Mouse (Mus musculus) forebrain, embryonic 14.5 days (tissue): ENCODE data around the gene Fgfr1op. TPM values are rescaled to one million over a fixed set of nuclear protein-coding genes. Genes with fewer than 3 reads are reported as not detected.

Experiments used
- ATAC-seq: fragments of 200-750 bp; cut with Nextera tagmentation; 2 replicates; pipeline ENCODE4 v1.8.0; 2017; ENCODE audit warnings: mild to moderate bottlenecking, moderate library complexity
- DNase-seq: peaks from one replicate; pipeline ENCODE4 v3.0.0-alpha.2; 2015; ENCODE audit warnings: low spot score
- H3K27ac ChIP-seq: fragments of 300-500 bp; sonication (generic); 2 replicates; pipeline ENCODE4 v1.5.1; 2014; ENCODE audit warnings: low read depth, mild to moderate bottlenecking, control low read depth, low read length, moderate library complexity
- H3K27me3 ChIP-seq: fragments of 300-500 bp; sonication (generic); replicated peaks from 2 replicates; pipeline ENCODE4 v1.6.1; 2014; ENCODE audit warnings: low read length, control low read depth, mixed read lengths; ENCODE audit not compliant: control insufficient read depth, insufficient read depth
- H3K36me3 ChIP-seq: fragments of 300-500 bp; sonication (generic); 2 replicates; pipeline ENCODE4 v1.6.1; 2014; ENCODE audit warnings: low read length, control low read depth; ENCODE audit not compliant: control insufficient read depth, insufficient read depth
- H3K4me1 ChIP-seq: fragments of 300-500 bp; sonication (generic); 2 replicates; pipeline ENCODE4 v1.6.1; 2014; ENCODE audit warnings: antibody characterized with exemption, low read length, control low read depth; ENCODE audit not compliant: control insufficient read depth, insufficient read depth
- H3K4me2 ChIP-seq: fragments of 300-500 bp; sonication (generic); 2 replicates; pipeline ENCODE4 v1.6.1; 2014; ENCODE audit warnings: mild to moderate bottlenecking, control low read depth, low read length
- H3K4me3 ChIP-seq: fragments of 300-500 bp; sonication (generic); 2 replicates; pipeline ENCODE4 v1.5.1; 2014; ENCODE audit warnings: low read depth, low read length, control low read depth
- H3K9ac ChIP-seq: fragments of 300-500 bp; sonication (generic); 2 replicates; pipeline ENCODE4 v1.6.1; 2014; ENCODE audit warnings: mild to moderate bottlenecking, low read length, control low read depth, moderate library complexity
- H3K9me3 ChIP-seq: fragments of 300-500 bp; sonication (generic); replicated peaks from 2 replicates; pipeline ENCODE4 v1.6.1; 2016; ENCODE audit warnings: low read length, control low read depth, mixed read lengths; ENCODE audit not compliant: control insufficient read depth
- WGBS: fragments of 180-500 bp; shearing (Covaris S2); extraction: QIAGEN DNeasy Blood & Tissue Kit; methylation state at CpG from one replicate; pipeline ENCODE4 v1.1.7; 2014; 5-methylcytosine and 5-hydroxymethylcytosine counted together
- polyA plus RNA-seq: library from polyadenylated mRNA; unstranded; fragments of >200 nt; fragmentation: Nextera tagmentation; extraction: Ambion mirVana; gene quantifications from 2 replicates; pipeline ENCODE4 v1.2.1, GENCODE M21; 2014

Fgfr1op gene
- polyA plus RNA-seq, 1 experiment from 2014 or later, result 28.3 TPM

DNA sequence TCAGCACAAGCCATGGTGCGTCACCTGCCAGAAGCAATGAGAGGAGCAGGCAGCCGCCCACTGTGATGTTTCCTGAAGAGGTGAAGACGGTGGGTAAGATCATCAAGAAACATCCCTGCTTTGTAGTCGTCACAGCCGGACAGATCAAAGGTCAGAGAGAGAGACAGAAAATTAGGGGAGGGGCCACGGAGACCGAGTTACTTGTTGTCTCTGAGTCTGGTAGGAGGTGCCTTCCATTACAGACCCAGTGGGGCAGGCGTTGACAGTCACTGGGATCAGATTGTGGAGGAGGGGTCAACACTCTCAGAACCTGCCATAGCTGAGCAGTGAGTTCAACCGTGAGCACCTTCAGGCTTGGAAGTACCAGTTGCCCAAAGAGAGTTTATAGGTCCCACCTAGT, 63.3 kb downstream of the Fgfr1op start:
- H3K36me3 ChIP-seq, result no peaks in the 10 kb centered on the region
- H3K4me1 ChIP-seq, result no peaks in the 10 kb centered on the region
- no peak overlapping the region for H3K4me3 ChIP-seq
- H3K9me3 ChIP-seq, result no peaks in the 10 kb centered on the region
- no peak overlapping the region for H3K27ac ChIP-seq
- no peaks in the 10 kb centered on the region for H3K27me3 ChIP-seq
- ATAC-seq, result no peak
- WGBS, result 65% methylated on average over 9 of the region's 9 CpGs
- DNase-seq, result no peak
- no peak overlapping the region for H3K4me2 ChIP-seq
- H3K9ac ChIP-seq, result no peak overlapping the region

DNA sequence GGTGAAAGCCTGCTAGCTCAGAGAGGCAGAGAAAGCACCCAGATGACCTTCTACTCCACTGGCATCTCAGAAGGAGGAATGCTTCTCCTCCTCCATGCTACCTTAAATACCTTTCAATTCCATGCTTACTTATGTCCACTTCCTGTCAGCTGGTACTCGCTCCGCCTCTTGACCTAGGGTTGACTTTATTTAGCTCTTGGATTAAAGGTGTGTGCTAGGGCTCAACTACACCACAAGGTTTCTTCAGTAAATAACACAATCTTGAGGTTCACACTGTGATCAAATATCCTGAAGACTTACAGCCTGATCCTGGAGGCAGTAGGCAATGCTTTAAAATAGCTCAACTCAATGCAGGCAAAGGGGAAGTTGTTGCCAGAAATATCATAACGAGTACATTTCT, 64.3 kb downstream of the Fgfr1op start:
- H3K4me2 ChIP-seq, result no peak overlapping the region
- no peaks in the 10 kb centered on the region for H3K9me3 ChIP-seq
- no peak overlapping the region for H3K9ac ChIP-seq
- WGBS, result 94% methylated on average over 3 of the region's 3 CpGs
- no peaks in the 10 kb centered on the region for H3K27me3 ChIP-seq
- ATAC-seq (no peak), DNase-seq (no peak)
- no peaks in the 10 kb centered on the region for H3K4me1 ChIP-seq
- H3K27ac ChIP-seq, result no peak overlapping the region
- H3K36me3 ChIP-seq, result no peaks in the 10 kb centered on the region
- H3K4me3 ChIP-seq, result no peak overlapping the region

DNA sequence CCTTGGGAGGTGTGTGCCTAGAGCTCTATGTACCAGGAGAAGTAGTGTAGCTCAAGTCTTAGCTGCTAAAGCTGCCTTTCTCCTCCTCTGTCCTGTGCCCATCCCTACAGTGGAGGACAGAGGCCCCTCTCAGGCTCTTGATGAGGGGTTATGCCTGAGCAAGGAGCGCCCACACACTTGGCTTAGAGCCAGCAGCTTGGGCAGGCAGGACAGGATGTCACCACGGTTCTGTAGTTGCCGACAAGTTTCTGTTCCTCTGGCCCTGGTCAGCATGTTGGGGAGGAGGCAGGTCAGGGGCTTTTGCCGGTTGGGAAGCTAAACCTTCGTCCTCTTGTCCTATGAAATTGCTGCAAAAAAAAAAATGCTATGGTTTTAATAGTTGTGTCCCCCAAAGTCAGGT, 66.8 kb downstream of the Fgfr1op start:
- ATAC-seq, result no peak
- Histone ChIP-seq H3K27ac (no peak overlapping the region), H3K4me3 (no peak overlapping the region), H3K9ac (no peak overlapping the region), H3K36me3 (no peaks in the 10 kb centered on the region), H3K4me1 (no peaks in the 10 kb centered on the region), H3K27me3 (no peaks in the 10 kb centered on the region), H3K4me2 (no peak overlapping the region), H3K9me3 (no peaks in the 10 kb centered on the region)
- DNase-seq, result no peak
- WGBS, result 80% methylated on average over 5 of the region's 5 CpGs

DNA sequence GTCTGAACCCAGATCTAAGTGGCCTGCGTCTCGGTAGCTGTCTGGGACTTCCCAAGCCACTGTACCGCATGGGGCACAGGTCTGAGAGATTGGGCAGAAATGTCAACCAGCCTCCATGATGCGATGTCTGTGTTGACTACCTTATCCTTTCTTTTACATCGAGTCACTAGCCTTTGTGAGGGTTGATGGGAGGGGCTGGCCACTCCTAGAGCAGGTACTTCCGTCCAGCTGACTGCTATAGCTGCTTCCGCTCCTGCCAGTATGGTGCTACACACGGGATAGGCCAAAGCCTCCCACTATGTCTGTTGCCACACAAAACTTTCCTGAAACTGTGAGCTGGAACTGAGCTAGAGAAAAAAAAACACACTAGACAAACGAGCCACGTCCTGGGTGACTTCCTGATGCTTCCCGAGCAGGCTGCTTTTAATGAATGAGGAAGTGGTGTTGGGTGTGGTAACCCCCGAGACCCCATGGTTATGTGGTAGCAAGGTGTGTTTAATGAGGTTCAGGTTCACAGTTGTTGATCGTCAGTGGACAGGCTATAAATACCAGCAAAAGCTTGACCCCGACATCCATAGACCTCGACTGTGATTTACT, 68.4 kb downstream of the Fgfr1op start:
- H3K9ac ChIP-seq, result no peak overlapping the region
- no peak overlapping the region for H3K4me3 ChIP-seq
- H3K4me2 ChIP-seq, result no peak overlapping the region
- DNase-seq (no peak), ATAC-seq (no peak)
- WGBS, result 79% methylated on average over 15 of the region's 15 CpGs
- H3K27ac ChIP-seq, result no peak overlapping the region
- H3K36me3 ChIP-seq, result no peaks in the 10 kb centered on the region
- H3K27me3 ChIP-seq, result no peaks in the 10 kb centered on the region
- H3K4me1 ChIP-seq, result no peaks in the 10 kb centered on the region
- H3K9me3 ChIP-seq, result no peaks in the 10 kb centered on the region

DNA sequence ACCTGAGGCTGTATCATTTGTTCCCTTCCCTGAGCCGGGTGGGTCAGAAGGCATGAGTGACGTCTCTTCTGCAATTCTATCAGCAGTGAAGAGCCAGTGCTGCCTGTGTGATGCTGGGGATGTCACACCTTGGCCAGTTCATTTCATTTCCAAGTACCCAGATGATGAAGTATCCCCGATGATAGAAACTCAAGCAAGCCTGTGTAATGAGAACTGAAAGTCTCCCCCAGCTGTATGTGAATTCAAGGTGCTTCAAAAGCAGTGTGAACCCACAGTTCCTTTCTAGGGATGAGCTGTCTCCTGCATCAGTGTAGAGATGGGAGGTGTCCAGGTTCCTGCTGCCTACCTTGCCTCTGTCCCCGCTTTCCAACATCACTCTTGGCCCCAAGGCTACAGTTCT, 69.2 kb downstream of the Fgfr1op start:
- Histone ChIP-seq H3K4me2 (no peak overlapping the region), H3K9me3 (no peaks in the 10 kb centered on the region), H3K4me1 (no peaks in the 10 kb centered on the region), H3K4me3 (no peak overlapping the region), H3K9ac (no peak overlapping the region), H3K27me3 (no peaks in the 10 kb centered on the region), H3K36me3 (no peaks in the 10 kb centered on the region), H3K27ac (no peak overlapping the region)
- WGBS, result 85% methylated on average over 4 of the region's 4 CpGs
- DNase-seq (no peak), ATAC-seq (no peak)

DNA sequence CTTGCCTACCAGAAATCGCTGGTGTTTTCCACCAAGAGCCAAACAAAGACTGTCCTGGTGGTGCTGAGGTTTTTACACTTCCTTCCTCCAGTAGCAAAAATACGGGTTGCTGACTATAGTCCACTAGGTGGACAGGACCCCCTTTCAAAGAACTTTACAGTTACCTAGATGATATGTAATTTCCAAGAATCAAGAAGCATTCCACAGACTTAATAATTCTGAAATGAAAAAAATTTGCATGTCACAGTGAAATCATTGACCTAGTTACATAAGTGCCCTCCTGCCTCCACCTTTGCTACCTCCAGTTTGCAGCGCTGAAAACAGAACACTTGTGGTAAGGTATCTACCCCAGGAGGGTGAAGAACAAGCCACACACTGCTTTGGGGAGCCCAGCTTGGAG, 70.4 kb downstream of the Fgfr1op start, which contains the start of gene Ccr6:
Gene Ccr6 (plus strand): TSS at position 301 of the 400 bp plus-strand sequence.
- Histone ChIP-seq H3K9me3 (no peaks in the 10 kb centered on the region), H3K36me3 (no peaks in the 10 kb centered on the region), H3K27ac (no peak within 1 kb of the TSS), H3K4me1 (no peaks in the 10 kb centered on the region), H3K4me2 (no peak within 1 kb of the TSS), H3K9ac (no peak within 1 kb of the TSS), H3K27me3 (no peaks in the 10 kb centered on the region), H3K4me3 (no peak within 1 kb of the TSS)
- ATAC-seq, result no peak
- no peak for DNase-seq
- WGBS, result 84% methylated on average over 3 of the region's 3 CpGs

DNA sequence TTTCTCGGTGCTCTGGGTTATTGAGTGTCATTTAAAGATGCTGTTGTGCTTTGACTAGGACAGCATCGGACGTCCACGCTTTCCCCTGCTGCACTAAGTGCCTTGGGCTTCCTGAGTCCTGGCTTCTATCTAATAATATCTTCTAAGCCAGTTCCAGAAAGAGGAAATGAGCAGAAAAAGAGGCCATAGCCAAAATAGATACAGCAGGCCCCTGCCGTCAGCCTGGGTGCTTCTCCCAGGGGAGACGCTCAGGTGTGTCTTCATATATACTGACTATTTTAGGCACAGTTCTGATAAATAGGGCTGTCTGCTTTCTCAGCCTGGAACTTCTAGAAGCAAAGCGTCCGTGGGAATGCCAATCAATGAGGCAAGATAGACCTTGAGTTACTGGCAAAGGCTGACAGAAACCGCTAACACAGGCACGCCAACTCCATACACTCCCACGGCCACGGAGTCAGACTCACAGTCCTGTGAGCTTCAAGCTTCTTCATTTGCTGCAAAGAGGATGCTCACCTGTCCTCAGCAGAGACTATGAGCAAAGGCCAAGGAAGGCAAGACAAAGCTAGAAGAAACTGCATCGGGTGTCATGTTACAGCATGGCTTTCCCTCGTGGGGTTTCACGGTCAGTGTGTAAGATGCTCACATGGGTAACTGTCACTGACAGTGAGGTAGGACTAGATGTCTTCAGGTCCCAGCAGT, 72.9 kb downstream of the Fgfr1op start:
- 85% methylated on average over 15 of the region's 15 CpGs for WGBS
- no peak overlapping the region for H3K4me3 ChIP-seq
- ATAC-seq (no peak), DNase-seq (no peak)
- H3K27ac ChIP-seq, result no peak overlapping the region
- H3K36me3 ChIP-seq, result no peaks in the 10 kb centered on the region
- no peaks in the 10 kb centered on the region for H3K9me3 ChIP-seq
- H3K9ac ChIP-seq, result no peak overlapping the region
- H3K4me1 ChIP-seq, result no peaks in the 10 kb centered on the region
- H3K27me3 ChIP-seq, result no peaks in the 10 kb centered on the region
- H3K4me2 ChIP-seq, result no peak overlapping the region

DNA sequence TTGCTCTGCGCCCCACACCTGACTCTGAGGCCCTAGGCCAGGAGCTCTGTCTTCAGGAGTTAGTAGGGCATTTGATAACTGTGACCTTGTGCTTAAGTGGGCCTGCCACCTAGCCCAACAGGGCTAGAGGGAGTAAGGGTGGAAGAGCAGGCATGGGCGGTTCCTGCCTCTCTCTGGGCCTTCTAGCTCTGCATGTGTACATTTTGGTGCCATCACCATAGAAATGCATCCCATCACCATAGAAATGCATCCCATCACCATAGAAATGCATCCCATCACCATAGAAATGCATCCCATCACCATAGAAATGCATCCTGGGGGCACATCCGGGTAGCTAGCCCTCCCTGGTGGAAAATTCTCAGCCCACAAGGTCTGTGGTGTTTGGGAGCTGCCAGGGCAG, 74.3 kb downstream of the Fgfr1op start:
- no peak overlapping the region for H3K4me2 ChIP-seq
- H3K27me3 ChIP-seq, result no peaks in the 10 kb centered on the region
- H3K4me3 ChIP-seq, result no peak overlapping the region
- H3K9ac ChIP-seq, result no peak overlapping the region
- H3K4me1 ChIP-seq, result no peaks in the 10 kb centered on the region
- no peak overlapping the region for H3K27ac ChIP-seq
- ATAC-seq (no peak), DNase-seq (no peak)
- H3K36me3 ChIP-seq, result no peaks in the 10 kb centered on the region
- H3K9me3 ChIP-seq, result no peaks in the 10 kb centered on the region
- WGBS, result 77% methylated on average over 3 of the region's 3 CpGs

DNA sequence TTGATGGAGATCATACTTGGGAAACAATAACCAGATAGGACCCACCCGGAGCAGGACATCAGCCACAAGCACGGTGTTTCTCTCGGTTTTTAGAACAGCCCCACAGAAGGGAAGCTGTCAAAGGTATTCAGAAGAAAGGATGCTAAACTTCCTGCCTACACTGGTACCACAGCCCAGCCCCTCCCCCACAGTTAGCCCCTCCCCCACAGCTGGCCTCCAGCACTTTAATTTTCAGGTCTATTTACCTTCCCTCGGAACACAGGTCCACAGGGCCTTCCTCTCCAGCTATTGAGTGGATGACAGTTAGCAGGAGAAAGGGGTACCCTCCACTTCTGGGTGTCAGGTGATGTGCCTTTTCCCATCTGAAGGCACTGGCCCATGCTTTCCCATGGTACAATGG, 75.2 kb downstream of the Fgfr1op start:
- ATAC-seq (no peak), DNase-seq (no peak)
- H3K27ac ChIP-seq, result no peak overlapping the region
- H3K9ac ChIP-seq, result no peak overlapping the region
- H3K4me1 ChIP-seq, result no peaks in the 10 kb centered on the region
- H3K4me2 ChIP-seq, result no peak overlapping the region
- H3K9me3 ChIP-seq, result no peaks in the 10 kb centered on the region
- 65% methylated on average over 4 of the region's 4 CpGs for WGBS
- H3K4me3 ChIP-seq, result no peak overlapping the region
- H3K27me3 ChIP-seq, result no peaks in the 10 kb centered on the region
- H3K36me3 ChIP-seq, result no peaks in the 10 kb centered on the region
